Mouse (Mus musculus): Measurements from ENCODE around the gene Dzank1.

DNA sequence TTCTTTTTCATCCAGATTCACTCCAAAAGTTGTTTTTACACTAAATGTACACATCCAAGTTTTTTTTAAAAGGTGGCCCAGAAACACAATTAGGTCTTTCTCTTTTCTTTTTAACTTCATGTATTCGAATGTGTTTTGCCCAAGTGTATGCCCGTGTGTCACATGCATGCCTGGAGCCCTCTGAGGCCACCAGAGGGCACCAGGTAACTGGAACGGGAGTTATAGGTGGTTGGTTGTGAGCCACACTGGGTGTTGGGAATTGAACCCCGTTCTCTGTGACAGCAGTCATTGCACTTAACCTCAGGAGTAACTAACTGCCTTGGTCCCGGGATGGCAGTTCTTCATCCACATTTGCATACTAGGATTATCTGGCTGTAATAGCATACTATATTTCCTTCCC lies 60.0 kb downstream of the Dzank1 start:
- no peak for TF ChIP-seq CTCF (IDR thresholded peaks at IDR 0.05; ENCODE audit: insufficient read depth, low read depth, low read length)
- no peak for TF ChIP-seq POLR2A (IDR thresholded peaks at IDR 0.05; ENCODE audit: insufficient read depth, low read depth, low read length)

Data from olfactory bulb, adult 2 months (tissue).